Mouse (Mus musculus) stomach, postnatal 0 days (tissue): Measurements from ENCODE around the gene Fbxw2.
"Not testable (repeated sequence)": the region's sequence is repeated elsewhere in the genome, so short reads cannot be mapped to it uniquely, and the experiment has no call there.

Experiments
- CTCF ChIP-seq: IDR thresholded peaks from 2 replicates; pipeline ENCODE4 v1.5.1; 2016; ENCODE audit warnings: antibody characterized with exemption, low read depth, mild to moderate bottlenecking, moderate library complexity
- EP300 ChIP-seq: optimal IDR thresholded peaks from 2 replicates; pipeline ENCODE3; 2016; ENCODE audit warnings: antibody characterized with exemption

DNA sequence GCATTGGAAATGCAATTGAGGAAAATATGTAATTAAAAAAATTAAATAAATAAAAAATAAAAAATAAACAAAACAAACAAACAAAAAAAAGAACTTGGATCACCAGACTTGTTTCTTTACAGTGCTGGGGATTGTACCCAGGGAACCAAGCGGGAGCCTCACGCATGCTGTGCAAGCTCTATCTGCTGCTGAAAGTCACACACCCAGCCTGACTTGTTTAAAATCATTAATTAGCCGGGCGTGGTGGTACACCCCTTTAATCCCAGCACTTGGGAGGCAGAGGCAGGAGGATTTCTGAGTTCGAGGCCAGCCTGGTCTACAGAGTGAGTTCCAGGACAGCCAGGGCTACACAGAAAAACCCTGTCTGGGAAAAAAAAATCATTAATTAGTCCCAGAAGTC, 64.8 kb downstream of the Fbxw2 start:
- not testable (repeated sequence) for TF ChIP-seq CTCF, EP300
